Mouse (Mus musculus) hindbrain, embryonic 13.5 days (tissue): Measurements from ENCODE around the gene Prrc2b. TPM values are rescaled to one million over a fixed set of nuclear protein-coding genes. Genes with fewer than 3 reads are reported as not detected.

ENCODE experiments used
- ATAC-seq: fragments of 200-750 bp; cut with Nextera tagmentation; 2 replicates; pipeline ENCODE4 v1.8.0; 2017; ENCODE audit warnings: moderate TSS enrichment; ENCODE audit not compliant: low FRiP score
- H3K27ac ChIP-seq: fragments of 300-500 bp; sonication (generic); 2 replicates; pipeline ENCODE4 v1.5.1; 2015; ENCODE audit warnings: inconsistent platforms, mild to moderate bottlenecking, moderate library complexity
- H3K27me3 ChIP-seq: fragments of 300-500 bp; sonication (generic); 2 replicates; pipeline ENCODE4 v1.6.1; 2015; ENCODE audit warnings: mild to moderate bottlenecking, inconsistent platforms
- H3K36me3 ChIP-seq: fragments of 300-500 bp; sonication (generic); 2 replicates; pipeline ENCODE4 v1.6.1; 2015; ENCODE audit warnings: mild to moderate bottlenecking, inconsistent platforms
- H3K4me1 ChIP-seq: fragments of 300-500 bp; sonication (generic); replicated peaks from 2 replicates; pipeline ENCODE4 v1.6.1; 2015; ENCODE audit warnings: inconsistent platforms
- H3K4me2 ChIP-seq: fragments of 300-500 bp; sonication (generic); 2 replicates; pipeline ENCODE4 v1.6.1; 2015; ENCODE audit warnings: inconsistent platforms, mild to moderate bottlenecking, moderate library complexity
- H3K4me3 ChIP-seq: fragments of 300-500 bp; sonication (generic); 2 replicates; pipeline ENCODE4 v1.5.1; 2015; ENCODE audit warnings: mild to moderate bottlenecking, inconsistent platforms
- H3K9ac ChIP-seq: fragments of 300-500 bp; sonication (generic); 2 replicates; pipeline ENCODE4 v1.6.1; 2015; ENCODE audit warnings: mild to moderate bottlenecking, inconsistent platforms
- H3K9me3 ChIP-seq: fragments of 300-500 bp; sonication (generic); 2 replicates; pipeline ENCODE4 v1.6.1; 2016; ENCODE audit warnings: inconsistent platforms
- WGBS: fragments of 180-500 bp; shearing (Covaris S2); methylation state at CpG from one replicate; pipeline ENCODE4 v1.1.7; 2015; 5-methylcytosine and 5-hydroxymethylcytosine counted together
- polyA plus RNA-seq: library from polyadenylated mRNA; unstranded; fragments of >200 nt; fragmentation: Nextera tagmentation; extraction: Ambion mirVana; gene quantifications from 2 replicates; pipeline ENCODE4 v1.2.1, GENCODE M21; 2015

Prrc2b gene
- polyA plus RNA-seq, 1 experiment from 2014 or later, result 68.8 TPM

DNA sequence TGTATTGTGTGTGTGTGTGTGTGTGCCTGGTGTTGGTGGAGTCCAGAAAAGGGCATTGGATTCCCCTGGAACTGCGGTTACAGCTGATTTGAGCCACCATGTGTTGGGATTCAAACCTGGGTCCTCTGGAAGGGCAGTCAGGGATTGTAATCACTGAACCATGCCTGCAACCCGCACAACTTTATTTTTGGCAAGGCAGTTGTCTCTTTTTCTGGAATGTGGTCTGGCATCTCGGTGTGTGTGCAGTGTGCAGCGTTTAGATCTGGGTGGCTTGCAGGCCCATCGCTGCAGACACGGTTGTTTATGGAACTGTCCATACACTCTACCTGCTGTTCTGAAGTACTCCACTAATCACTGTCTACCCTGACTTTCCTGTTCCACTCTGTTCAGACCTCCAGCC lies 28.5 kb downstream of the Prrc2b start:
- 85% methylated on average over 6 of the region's 6 CpGs for WGBS
- Histone ChIP-seq H3K4me3 (no peak overlapping the region), H3K27me3 (no peaks in the 10 kb centered on the region), H3K36me3 (peaks cover 14% of the 10 kb centered on the region), H3K9me3 (no peaks in the 10 kb centered on the region), H3K4me2 (no peak overlapping the region), H3K9ac (no peak overlapping the region), H3K4me1 (peaks cover 97% of the 10 kb centered on the region), H3K27ac (no peak overlapping the region; the same call in 1 of the 2 replicates)
- ATAC-seq, result no peak

DNA sequence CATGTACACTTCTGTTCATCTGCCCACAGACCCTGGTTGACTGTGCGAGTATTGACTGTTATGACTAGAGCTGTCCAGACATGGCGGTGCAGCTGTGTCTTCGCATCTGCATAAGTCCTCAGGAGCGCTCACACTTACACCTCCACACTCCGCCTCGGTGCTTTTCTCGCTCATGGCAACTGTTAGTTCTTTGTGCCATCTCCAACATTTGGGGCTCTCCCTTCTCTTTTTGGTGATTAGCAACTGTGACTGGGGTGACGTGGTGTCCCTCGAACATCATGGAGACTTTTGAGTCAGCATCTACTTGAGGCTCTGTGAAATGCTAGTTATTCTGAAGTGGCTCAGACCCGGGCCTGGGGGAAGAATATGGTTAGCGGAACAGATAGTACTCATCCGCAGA lies 29.2 kb downstream of the Prrc2b start:
- H3K4me1 ChIP-seq, result peaks cover 89% of the 10 kb centered on the region
- no peaks in the 10 kb centered on the region for H3K27me3 ChIP-seq
- peaks cover 21% of the 10 kb centered on the region for H3K36me3 ChIP-seq
- no peak overlapping the region for H3K9ac ChIP-seq
- H3K4me2 ChIP-seq, result no peak overlapping the region
- no peak overlapping the region for H3K27ac ChIP-seq
- ATAC-seq, result no peak
- WGBS, result 94% methylated on average over 12 of the region's 12 CpGs
- no peaks in the 10 kb centered on the region for H3K9me3 ChIP-seq
- no peak overlapping the region for H3K4me3 ChIP-seq

DNA sequence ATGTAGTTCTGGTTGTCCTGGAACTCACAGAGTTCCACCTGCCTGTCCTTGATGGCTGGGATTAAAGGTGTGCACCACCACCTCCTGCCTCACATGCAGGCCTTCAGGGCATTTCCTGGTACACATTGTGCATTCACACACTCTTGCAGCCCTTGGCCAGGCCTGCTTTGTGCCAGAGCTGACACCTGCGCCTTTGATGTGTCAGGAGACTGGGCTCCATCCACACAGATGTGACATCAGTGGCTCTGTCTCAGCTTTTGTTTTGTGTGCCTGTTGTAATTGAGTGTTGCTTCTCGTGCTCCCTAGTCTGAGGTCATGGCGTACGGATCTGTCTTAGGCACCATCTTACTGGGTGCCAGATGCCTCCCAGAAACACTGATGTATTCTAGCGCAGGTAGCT lies 30.5 kb downstream of the Prrc2b start:
- no peak for ATAC-seq
- no peaks in the 10 kb centered on the region for H3K27me3 ChIP-seq
- no peaks in the 10 kb centered on the region for H3K9me3 ChIP-seq
- H3K4me2 ChIP-seq, result no peak overlapping the region
- H3K27ac ChIP-seq, result peak overlapping the region; percentile 80
- H3K4me3 ChIP-seq, result no peak overlapping the region
- H3K36me3 ChIP-seq, result peaks cover 31% of the 10 kb centered on the region
- 64% methylated on average over 5 of the region's 5 CpGs for WGBS
- peaks cover 77% of the 10 kb centered on the region for H3K4me1 ChIP-seq
- H3K9ac ChIP-seq, result peak overlapping the region; percentile 20; the same call in 1 of the 2 replicates

DNA sequence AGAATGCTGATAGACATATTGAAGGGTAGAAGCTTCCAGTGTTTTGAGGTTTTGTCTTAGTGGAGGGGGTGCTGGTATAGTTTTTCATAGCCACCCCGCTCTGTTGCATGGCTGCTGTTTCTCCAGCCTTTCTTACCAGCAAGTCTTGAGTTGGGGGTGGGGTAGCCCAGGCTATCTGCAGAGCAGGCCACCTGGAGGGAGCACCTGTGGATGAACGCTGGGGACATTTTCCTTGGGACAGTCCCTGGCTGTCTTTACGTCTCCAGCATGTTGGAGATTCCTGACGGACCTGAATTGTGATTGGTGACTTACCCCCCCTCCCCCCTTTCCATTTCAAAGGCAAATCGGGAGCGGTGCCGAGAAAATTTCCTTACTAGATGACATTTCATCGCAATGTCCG lies 31.2 kb downstream of the Prrc2b start:
- H3K9ac ChIP-seq, result no peak overlapping the region
- no peaks in the 10 kb centered on the region for H3K27me3 ChIP-seq
- ATAC-seq, result no peak
- 71% methylated on average over 9 of the region's 9 CpGs for WGBS
- H3K4me3 ChIP-seq, result no peak overlapping the region
- H3K9me3 ChIP-seq, result no peaks in the 10 kb centered on the region
- no peak overlapping the region for H3K4me2 ChIP-seq
- H3K4me1 ChIP-seq, result peaks cover 69% of the 10 kb centered on the region
- peak overlapping the region; percentile 80 for H3K27ac ChIP-seq
- peaks cover 38% of the 10 kb centered on the region for H3K36me3 ChIP-seq

DNA sequence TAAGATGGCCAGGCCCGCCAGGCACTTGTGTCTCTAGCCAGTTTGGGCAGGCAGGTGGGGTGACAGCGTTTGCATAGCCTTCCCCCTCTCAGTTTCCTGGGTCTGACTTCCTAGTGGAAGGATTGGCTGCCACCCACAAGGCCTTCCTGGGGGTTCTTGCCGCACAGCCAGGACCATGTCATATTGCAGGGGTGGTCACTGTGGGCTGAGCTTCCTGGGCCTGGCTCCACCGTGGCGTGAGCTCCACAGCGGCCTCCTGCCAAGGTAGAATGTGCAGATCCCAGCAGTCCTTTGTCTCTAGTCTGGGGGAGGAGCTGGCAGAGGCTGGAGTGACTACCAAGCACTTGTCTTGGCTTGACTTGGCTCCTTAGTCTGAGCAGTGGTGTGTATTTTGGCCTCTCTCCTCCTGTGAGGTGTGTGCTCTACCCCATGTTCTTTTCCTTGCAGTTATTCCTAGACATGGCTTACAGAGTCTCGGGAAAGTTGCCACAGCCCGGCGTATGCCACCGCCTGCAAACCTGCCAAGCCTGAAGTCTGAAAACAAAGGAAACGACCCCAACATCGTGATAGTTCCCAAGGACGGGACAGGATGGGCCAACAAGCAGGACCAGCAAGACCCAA lies 31.9 kb downstream of the Prrc2b start:
- Histone ChIP-seq H3K4me2 (0 out of 2 replicates have a peak overlapping the region, but pooled peaks have one; percentile 15), H3K27ac (peak overlapping the region; percentile 80), H3K27me3 (no peaks in the 10 kb centered on the region), H3K4me3 (no peak overlapping the region), H3K36me3 (peaks cover 45% of the 10 kb centered on the region), H3K9ac (peak overlapping the region; percentile 64), H3K9me3 (no peaks in the 10 kb centered on the region), H3K4me1 (peaks cover 63% of the 10 kb centered on the region)
- WGBS, result 57% methylated on average over 13 of the region's 13 CpGs
- 0 out of 2 replicates have a peak, but pooled peaks have one; percentile 44 for ATAC-seq

DNA sequence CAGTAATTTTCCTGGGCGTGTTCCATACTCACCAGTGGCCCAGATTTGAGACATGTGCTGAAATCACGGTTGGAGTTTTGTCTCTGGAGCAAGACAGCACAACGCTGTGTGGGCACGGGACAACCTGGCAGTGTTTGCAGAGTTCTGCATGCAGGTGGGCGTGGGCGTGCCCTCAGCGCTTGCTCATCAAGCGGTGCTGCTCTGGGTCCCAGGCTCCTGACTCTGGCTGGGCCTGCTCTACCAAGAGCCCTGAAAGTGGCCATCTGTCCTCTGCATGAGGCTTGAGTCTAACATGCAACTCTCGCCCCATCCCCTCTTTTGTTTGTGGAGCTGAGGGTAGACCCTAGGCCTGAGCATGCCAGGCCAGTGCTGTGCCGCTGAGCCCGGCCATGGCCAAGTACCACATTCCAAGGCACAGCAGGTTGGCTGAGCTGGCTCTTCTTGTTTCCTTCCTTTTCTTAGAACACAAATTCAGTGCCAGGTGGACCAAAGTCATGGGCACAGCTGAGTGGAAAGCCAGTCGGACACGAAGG lies 36.2 kb downstream of the Prrc2b start:
- Histone ChIP-seq H3K9ac (no peak overlapping the region), H3K27me3 (no peaks in the 10 kb centered on the region), H3K4me3 (no peak overlapping the region), H3K27ac (no peak overlapping the region), H3K4me2 (no peak overlapping the region), H3K4me1 (peaks cover 20% of the 10 kb centered on the region), H3K9me3 (no peaks in the 10 kb centered on the region), H3K36me3 (peaks cover 85% of the 10 kb centered on the region)
- ATAC-seq, result no peak
- WGBS, result 93% methylated on average over 13 of the region's 13 CpGs

DNA sequence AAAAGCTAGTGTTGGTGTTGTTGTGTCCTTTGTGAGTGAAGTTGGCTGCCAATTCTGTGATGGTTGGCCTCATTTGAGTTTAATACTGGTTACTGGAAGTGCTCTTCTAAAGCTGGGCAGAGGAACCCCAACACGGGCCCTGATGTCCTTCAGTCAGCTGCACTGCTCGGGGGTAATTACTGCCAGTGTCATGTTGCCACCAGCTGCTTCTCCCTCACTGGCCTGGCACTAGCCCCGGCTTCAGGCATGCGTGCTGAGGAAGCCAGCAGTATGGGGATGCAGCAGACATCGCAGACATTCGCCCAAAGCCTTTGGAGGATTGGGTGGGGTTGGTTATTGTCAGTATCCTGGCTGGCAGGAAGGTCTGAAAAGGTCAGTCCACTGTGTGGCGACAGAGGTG lies 36.8 kb downstream of the Prrc2b start:
- no peak overlapping the region for H3K27ac ChIP-seq
- H3K9ac ChIP-seq, result no peak overlapping the region
- H3K27me3 ChIP-seq, result no peaks in the 10 kb centered on the region
- 83% methylated on average over 7 of the region's 7 CpGs for WGBS
- peaks cover 15% of the 10 kb centered on the region for H3K4me1 ChIP-seq
- no peak overlapping the region for H3K4me2 ChIP-seq
- H3K36me3 ChIP-seq, result peaks cover 90% of the 10 kb centered on the region
- no peaks in the 10 kb centered on the region for H3K9me3 ChIP-seq
- no peak overlapping the region for H3K4me3 ChIP-seq
- ATAC-seq, result no peak

DNA sequence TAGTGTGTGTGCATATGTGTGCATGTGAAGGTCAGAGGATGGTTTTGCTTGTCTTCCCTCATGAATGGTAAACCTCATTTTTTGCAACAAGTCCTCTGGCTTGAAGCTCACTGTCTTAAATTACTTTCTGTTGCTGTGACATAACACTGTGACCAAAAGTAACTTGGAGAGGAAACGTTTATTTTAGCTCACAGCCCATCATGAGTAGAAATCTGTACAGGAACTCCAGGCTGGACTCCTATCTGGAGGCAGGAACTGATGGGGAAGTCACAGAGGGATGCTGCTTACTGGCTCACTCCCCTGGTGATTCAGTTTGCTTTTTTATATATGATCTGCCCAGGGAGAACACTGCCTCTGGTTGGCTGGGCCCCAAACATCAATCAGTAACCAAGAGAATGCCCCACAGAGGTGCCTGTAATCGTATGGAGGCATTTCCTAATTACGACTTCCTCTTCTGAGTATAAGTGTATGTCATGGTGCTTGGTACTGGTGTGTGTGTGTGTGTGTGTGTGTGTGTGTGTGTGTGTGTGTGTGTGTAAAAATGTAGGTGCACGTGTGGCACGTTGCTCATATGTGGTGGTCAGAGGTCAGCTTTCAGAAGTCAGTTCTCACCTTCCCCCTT lies 38.3 kb downstream of the Prrc2b start:
- Histone ChIP-seq H3K27ac (no peak overlapping the region), H3K4me2 (no peak overlapping the region), H3K9me3 (no peaks in the 10 kb centered on the region), H3K27me3 (no peaks in the 10 kb centered on the region), H3K4me3 (no peak overlapping the region), H3K9ac (no peak overlapping the region), H3K4me1 (peaks cover under 1% of the 10 kb centered on the region), H3K36me3 (peaks cover 93% of the 10 kb centered on the region)
- no peak for ATAC-seq
- WGBS, result 86% methylated on average over 5 of the region's 5 CpGs

DNA sequence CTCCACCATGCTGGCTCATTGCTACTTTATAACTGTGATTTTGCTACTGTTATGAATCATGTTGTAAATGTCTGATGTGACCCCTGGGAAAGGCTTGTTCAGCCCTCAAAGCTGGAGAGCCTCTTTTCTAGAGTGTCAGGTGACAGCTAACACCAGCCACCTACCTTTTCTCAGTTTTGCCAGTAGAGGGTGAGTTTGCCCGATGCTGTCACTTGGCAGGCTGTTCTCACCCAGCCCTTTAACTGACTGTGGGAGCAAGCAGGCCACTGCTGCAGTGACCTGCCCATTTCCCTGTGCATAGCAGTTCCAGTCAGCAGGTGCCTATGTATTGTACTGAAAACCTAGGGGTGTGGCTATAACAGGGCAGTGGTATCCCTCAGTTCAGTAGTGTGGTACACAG lies 39.7 kb downstream of the Prrc2b start:
- H3K9ac ChIP-seq, result no peak overlapping the region
- H3K27me3 ChIP-seq, result no peaks in the 10 kb centered on the region
- no peak overlapping the region for H3K4me2 ChIP-seq
- H3K27ac ChIP-seq, result no peak overlapping the region
- 86% methylated on average over 1 of the region's 1 CpGs for WGBS
- H3K4me3 ChIP-seq, result no peak overlapping the region
- peaks cover 96% of the 10 kb centered on the region for H3K36me3 ChIP-seq
- ATAC-seq, result no peak
- H3K4me1 ChIP-seq, result no peaks in the 10 kb centered on the region
- no peaks in the 10 kb centered on the region for H3K9me3 ChIP-seq

DNA sequence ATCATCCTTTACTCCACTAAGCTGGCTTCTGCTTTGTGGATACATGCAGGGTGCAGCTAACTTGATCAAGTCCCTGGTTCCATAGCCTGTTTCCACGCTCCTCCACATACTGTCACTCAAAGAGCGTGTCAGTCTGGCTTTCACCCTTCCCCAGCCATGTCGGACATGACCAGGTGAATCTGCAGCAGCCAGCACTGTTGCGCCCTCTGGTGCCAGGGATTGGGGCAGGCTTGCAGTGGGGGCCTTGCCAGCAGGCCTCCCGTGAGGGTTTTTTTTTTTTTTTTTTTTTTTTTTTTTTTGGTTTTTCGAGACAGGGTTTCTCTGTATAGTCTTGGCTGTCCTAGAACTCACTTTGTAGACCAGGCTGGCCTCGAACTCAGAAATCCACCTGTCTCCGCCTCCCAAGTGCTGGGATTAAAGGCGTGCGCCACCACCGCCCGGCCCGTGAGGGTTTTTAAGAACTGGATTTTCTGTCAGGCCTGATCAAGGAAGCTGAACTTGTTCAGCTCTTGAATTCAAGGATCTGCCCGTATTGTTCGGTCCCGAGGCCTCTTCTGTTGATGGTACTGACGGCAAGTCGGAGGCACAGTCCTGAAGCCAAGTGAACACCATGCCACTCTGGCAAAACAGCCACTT lies 41.1 kb downstream of the Prrc2b start:
- WGBS, result 87% methylated on average over 16 of the region's 18 CpGs
- H3K4me2 ChIP-seq, result no peak overlapping the region
- no peak for ATAC-seq
- no peak overlapping the region for H3K27ac ChIP-seq
- H3K36me3 ChIP-seq, result peaks cover 97% of the 10 kb centered on the region
- H3K9me3 ChIP-seq, result no peaks in the 10 kb centered on the region
- H3K27me3 ChIP-seq, result no peaks in the 10 kb centered on the region
- H3K4me3 ChIP-seq, result no peak overlapping the region
- H3K9ac ChIP-seq, result no peak overlapping the region
- no peaks in the 10 kb centered on the region for H3K4me1 ChIP-seq

DNA sequence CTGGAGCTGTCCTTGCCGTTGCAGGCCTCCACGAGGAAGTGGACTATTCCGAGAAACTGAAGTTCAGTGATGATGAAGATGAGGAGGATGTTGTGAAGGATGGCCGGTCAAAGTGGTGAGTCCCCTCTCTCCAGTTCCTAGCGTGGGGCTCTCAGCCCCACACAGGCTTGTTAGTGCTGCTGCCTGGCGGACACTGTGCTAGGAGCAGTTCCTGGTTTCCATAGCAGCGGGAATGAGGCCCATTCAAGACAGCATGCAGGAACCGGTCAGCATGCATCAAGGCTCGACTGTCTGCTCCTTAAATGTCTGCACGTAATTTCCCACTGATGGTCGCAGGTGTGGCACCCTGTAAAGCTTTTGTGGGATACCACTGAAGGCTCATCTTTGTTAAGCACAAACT lies 48.1 kb downstream of the Prrc2b start:
- 80% methylated on average over 11 of the region's 11 CpGs for WGBS
- Histone ChIP-seq H3K9me3 (no peaks in the 10 kb centered on the region), H3K27me3 (no peaks in the 10 kb centered on the region), H3K4me1 (0 out of 2 replicates have a peak, but pooled peaks cover 3% of the 10 kb centered on the region), H3K4me2 (no peak overlapping the region), H3K4me3 (no peak overlapping the region), H3K36me3 (peaks cover 100% of the 10 kb centered on the region), H3K27ac (no peak overlapping the region), H3K9ac (no peak overlapping the region)
- no peak for ATAC-seq

DNA sequence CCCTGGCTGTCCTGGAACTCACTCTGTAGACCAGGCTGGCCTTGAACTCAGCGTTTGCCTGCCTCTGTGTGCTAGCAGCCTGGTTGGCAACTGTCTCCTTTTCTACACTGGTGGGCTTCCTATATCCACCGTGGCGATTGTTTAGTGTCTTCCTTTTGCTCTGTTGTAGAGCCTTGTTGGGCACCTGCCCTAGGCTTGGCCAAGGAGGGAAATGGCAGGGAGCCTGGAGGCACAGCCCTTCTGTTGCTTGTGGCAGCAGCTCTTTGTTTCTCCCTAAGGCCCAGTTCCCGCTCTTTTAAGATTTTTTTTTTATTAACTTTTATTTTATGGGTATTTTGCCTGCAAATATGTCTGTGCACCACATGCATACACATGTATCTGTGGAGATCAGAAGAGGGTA lies 49.2 kb downstream of the Prrc2b start:
- no peak for ATAC-seq

More for the DNA sequence above, 49.2 kb downstream of the Prrc2b start:
- no peak overlapping the region for H3K9ac ChIP-seq
- 0 out of 2 replicates have a peak, but pooled peaks cover 3% of the 10 kb centered on the region for H3K4me1 ChIP-seq
- 95% methylated on average over 4 of the region's 4 CpGs for WGBS
- peaks cover 100% of the 10 kb centered on the region for H3K36me3 ChIP-seq
- no peaks in the 10 kb centered on the region for H3K27me3 ChIP-seq
- H3K9me3 ChIP-seq, result no peaks in the 10 kb centered on the region
- H3K4me2 ChIP-seq, result no peak overlapping the region
- H3K27ac ChIP-seq, result peak overlapping the region; percentile 40; the same call in 1 of the 2 replicates
- no peak overlapping the region for H3K4me3 ChIP-seq
